Mouse (Mus musculus): ENCODE measurements at regions not wholly inside any gene's neighbourhood (a gene's known extent, or its start where the extent isn't known, plus 50 kb on each side); places are given as distances from the start of the nearest gene placed in this dataset.

DNA sequence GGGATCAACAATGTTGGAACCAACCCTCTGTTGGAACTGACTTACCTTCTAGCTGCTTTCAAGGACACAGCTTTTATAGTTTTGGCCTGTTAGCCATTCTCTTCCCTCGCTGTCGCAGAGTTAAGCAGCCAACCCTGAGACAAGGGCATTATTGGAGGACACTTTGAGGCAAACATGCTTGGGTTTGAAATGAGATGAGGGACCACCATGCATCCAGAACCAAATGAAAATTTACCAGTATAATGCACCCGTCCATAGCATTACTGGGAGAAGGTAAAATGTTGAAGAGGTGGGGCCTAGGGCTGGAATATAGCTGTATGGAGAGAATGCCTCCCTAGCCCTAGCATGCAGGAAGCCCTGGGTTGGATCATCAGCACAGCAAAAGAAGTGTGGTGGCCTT lies 135.7 kb downstream of the Zfp36l1 start:
- TF ChIP-seq POLR2A (IDR thresholded peaks at IDR 0.05; ENCODE audit: extremely low read depth, insufficient read depth, low read length) (no peak), CTCF (IDR thresholded peaks at IDR 0.05; ENCODE audit: extremely low read depth, insufficient read depth, low read length) (no peak)
